Mouse (Mus musculus) kidney, embryonic 16.5 days (tissue): ENCODE measurements at regions not wholly inside any gene's neighbourhood (a gene's known extent, or its start where the extent isn't known, plus 50 kb on each side); places are given as distances from the start of the nearest gene placed in this dataset.

Experiments
- ATAC-seq: fragments of 200-750 bp; cut with Nextera tagmentation; 2 replicates; pipeline ENCODE4 v1.8.0; 2017; ENCODE audit warnings: moderate TSS enrichment; ENCODE audit not compliant: low FRiP score, low TSS enrichment
- H3K27ac ChIP-seq: fragments of 300-500 bp; sonication (generic); 2 replicates; pipeline ENCODE4 v1.5.1; 2014; ENCODE audit warnings: low read length
- H3K27me3 ChIP-seq: fragments of 300-500 bp; sonication (generic); 2 replicates; pipeline ENCODE4 v1.6.1; 2014; ENCODE audit warnings: low read length, control low read depth, mixed read lengths; ENCODE audit not compliant: insufficient read depth
- H3K36me3 ChIP-seq: fragments of 300-500 bp; sonication (generic); 2 replicates; pipeline ENCODE4 v1.6.1; 2014; ENCODE audit warnings: low read length, control low read depth, mixed read lengths; ENCODE audit not compliant: insufficient read depth
- H3K4me1 ChIP-seq: fragments of 300-500 bp; sonication (generic); 2 replicates; pipeline ENCODE4 v1.6.1; 2014; ENCODE audit warnings: low read length, control low read depth, mixed read lengths; ENCODE audit not compliant: insufficient read depth
- H3K4me2 ChIP-seq: fragments of 300-500 bp; sonication (generic); replicated peaks from 2 replicates; pipeline ENCODE4 v1.6.1; 2014; ENCODE audit warnings: low read depth, low read length
- H3K4me3 ChIP-seq: fragments of 300-500 bp; sonication (generic); 2 replicates; pipeline ENCODE4 v1.5.1; 2014; ENCODE audit warnings: mild to moderate bottlenecking, low read length
- H3K9ac ChIP-seq: fragments of 300-500 bp; sonication (generic); replicated peaks from 2 replicates; pipeline ENCODE4 v1.6.1; 2014; ENCODE audit warnings: low read length
- H3K9me3 ChIP-seq: fragments of 300-500 bp; sonication (generic); 2 replicates; pipeline ENCODE4 v1.6.1; 2016; ENCODE audit warnings: low read length, control low read depth
- WGBS: fragments of 180-500 bp; shearing (Covaris S2); extraction: QIAGEN DNeasy Blood & Tissue Kit; methylation state at CpG from one replicate; pipeline ENCODE4 v1.1.7; 2014; 5-methylcytosine and 5-hydroxymethylcytosine counted together

- ATAC-seq, result no peak
- 80% methylated on average over 1 of the region's 1 CpGs for WGBS
- Histone ChIP-seq H3K4me2 (no peak overlapping the region), H3K4me3 (no peak overlapping the region), H3K36me3 (no peaks in the 10 kb centered on the region), H3K27me3 (no peaks in the 10 kb centered on the region), H3K9ac (no peak overlapping the region), H3K27ac (no peak overlapping the region), H3K4me1 (no peaks in the 10 kb centered on the region), H3K9me3 (no peaks in the 10 kb centered on the region)
These were observed 2090.6 kb downstream of the 4930444P10Rik start for GRCm38 (mm10) chr1:14002550-14002949.

GRCm38 (mm10) chr1:14001431-14001830 lies 2091.7 kb downstream of the 4930444P10Rik start:
- Histone ChIP-seq H3K4me1 (no peaks in the 10 kb centered on the region), H3K36me3 (no peaks in the 10 kb centered on the region), H3K9ac (no peak overlapping the region), H3K27ac (no peak overlapping the region), H3K4me2 (no peak overlapping the region), H3K27me3 (no peaks in the 10 kb centered on the region), H3K4me3 (no peak overlapping the region), H3K9me3 (no peaks in the 10 kb centered on the region)
- WGBS, result 43% methylated on average over 3 of the region's 3 CpGs
- ATAC-seq, result no peak

- no peak overlapping the region for H3K4me2 ChIP-seq
- no peaks in the 10 kb centered on the region for H3K27me3 ChIP-seq
- 78% methylated on average over 3 of the region's 3 CpGs for WGBS
- H3K9ac ChIP-seq, result no peak overlapping the region
- H3K4me1 ChIP-seq, result no peaks in the 10 kb centered on the region
- no peak for ATAC-seq
- no peaks in the 10 kb centered on the region for H3K36me3 ChIP-seq
- H3K4me3 ChIP-seq, result no peak overlapping the region
- no peaks in the 10 kb centered on the region for H3K9me3 ChIP-seq
- H3K27ac ChIP-seq, result no peak overlapping the region
These were observed 2092.3 kb downstream of the 4930444P10Rik start for GRCm38 (mm10) chr1:14000605-14001395.

GRCm38 (mm10) chr1:13998178-13998708 lies 2094.9 kb downstream of the 4930444P10Rik start:
- ATAC-seq, result no peak
- Histone ChIP-seq H3K4me3 (no peak overlapping the region), H3K4me2 (no peak overlapping the region), H3K9ac (no peak overlapping the region), H3K9me3 (no peaks in the 10 kb centered on the region), H3K36me3 (no peaks in the 10 kb centered on the region), H3K27ac (no peak overlapping the region), H3K27me3 (no peaks in the 10 kb centered on the region), H3K4me1 (no peaks in the 10 kb centered on the region)
- WGBS, result 93% methylated on average over 7 of the region's 11 CpGs

GRCm38 (mm10) chr1:13993825-13994509 lies 2099.2 kb downstream of the 4930444P10Rik start:
- no peak overlapping the region for H3K4me3 ChIP-seq
- H3K27ac ChIP-seq, result no peak overlapping the region
- no peaks in the 10 kb centered on the region for H3K27me3 ChIP-seq
- H3K9me3 ChIP-seq, result no peaks in the 10 kb centered on the region
- no peaks in the 10 kb centered on the region for H3K36me3 ChIP-seq
- no peak overlapping the region for H3K9ac ChIP-seq
- H3K4me1 ChIP-seq, result no peaks in the 10 kb centered on the region
- WGBS, result 95% methylated on average over 9 of the region's 9 CpGs
- no peak for ATAC-seq
- H3K4me2 ChIP-seq, result no peak overlapping the region

GRCm38 (mm10) chr1:13992978-13993377 lies 2100.1 kb downstream of the 4930444P10Rik start:
- H3K9ac ChIP-seq, result no peak overlapping the region
- no peak overlapping the region for H3K4me3 ChIP-seq
- no peak overlapping the region for H3K27ac ChIP-seq
- peak; percentile 69; the same call in 1 of the 2 replicates for ATAC-seq
- no peaks in the 10 kb centered on the region for H3K4me1 ChIP-seq
- no peaks in the 10 kb centered on the region for H3K9me3 ChIP-seq
- 17% methylated on average over 9 of the region's 9 CpGs for WGBS
- H3K4me2 ChIP-seq, result no peak overlapping the region
- no peaks in the 10 kb centered on the region for H3K27me3 ChIP-seq
- H3K36me3 ChIP-seq, result no peaks in the 10 kb centered on the region

- Histone ChIP-seq H3K4me2 (no peak overlapping the region), H3K4me3 (no peak overlapping the region), H3K9me3 (no peaks in the 10 kb centered on the region), H3K36me3 (no peaks in the 10 kb centered on the region), H3K27ac (no peak overlapping the region), H3K27me3 (no peaks in the 10 kb centered on the region), H3K4me1 (no peaks in the 10 kb centered on the region), H3K9ac (no peak overlapping the region)
- 76% methylated on average over 3 of the region's 3 CpGs for WGBS
- no peak for ATAC-seq
These were observed 2103.8 kb downstream of the 4930444P10Rik start for GRCm38 (mm10) chr1:13989360-13989759.

GRCm38 (mm10) chr1:13984833-13985232 lies 2108.3 kb downstream of the 4930444P10Rik start:
- no peak overlapping the region for H3K27ac ChIP-seq

GRCm38 (mm10) chr1:13980273-13980672 lies 2112.9 kb downstream of the 4930444P10Rik start:
- Histone ChIP-seq H3K9me3 (no peaks in the 10 kb centered on the region), H3K9ac (no peak overlapping the region), H3K27me3 (no peaks in the 10 kb centered on the region), H3K4me2 (no peak overlapping the region), H3K27ac (no peak overlapping the region), H3K36me3 (no peaks in the 10 kb centered on the region), H3K4me1 (no peaks in the 10 kb centered on the region), H3K4me3 (no peak overlapping the region)
- no peak for ATAC-seq
- WGBS, result 89% methylated on average over 6 of the region's 6 CpGs

More at GRCm38 (mm10) chr1:13984833-13985232, 2108.3 kb downstream of the 4930444P10Rik start:
- no peaks in the 10 kb centered on the region for H3K27me3 ChIP-seq
- no peaks in the 10 kb centered on the region for H3K36me3 ChIP-seq
- no peak overlapping the region for H3K4me2 ChIP-seq
- no peaks in the 10 kb centered on the region for H3K9me3 ChIP-seq
- no peak overlapping the region for H3K9ac ChIP-seq
- H3K4me3 ChIP-seq, result no peak overlapping the region
- no peak for ATAC-seq
- no peaks in the 10 kb centered on the region for H3K4me1 ChIP-seq
- WGBS, result 88% methylated on average over 2 of the region's 2 CpGs

GRCm38 (mm10) chr1:13978640-13979039 lies 2114.5 kb downstream of the 4930444P10Rik start:
- 91% methylated on average over 3 of the region's 3 CpGs for WGBS

More at GRCm38 (mm10) chr1:13978640-13979039, 2114.5 kb downstream of the 4930444P10Rik start:
- Histone ChIP-seq H3K9ac (no peak overlapping the region), H3K36me3 (no peaks in the 10 kb centered on the region), H3K4me2 (no peak overlapping the region), H3K27ac (no peak overlapping the region), H3K4me1 (no peaks in the 10 kb centered on the region), H3K4me3 (no peak overlapping the region), H3K9me3 (no peaks in the 10 kb centered on the region), H3K27me3 (no peaks in the 10 kb centered on the region)
- no peak for ATAC-seq
